Mouse (Mus musculus) neural tube, embryonic 11.5 days (tissue): ENCODE measurements around the gene Cnnm3. TPM values are rescaled to one million over a fixed set of nuclear protein-coding genes. Genes with fewer than 3 reads are reported as not detected.

Source experiments
- microRNA-seq: library from miRNA; unstranded; fragments of <30 nt; microRNA quantifications from one replicate; pipeline ENCODE4, GENCODE M21; 2016
- polyA plus RNA-seq: library from polyadenylated mRNA; unstranded; fragments of >200 nt; fragmentation: Nextera tagmentation; extraction: Ambion mirVana; gene quantifications from 2 replicates; pipeline ENCODE4 v1.2.1, GENCODE M21; 2014

Cnnm3 gene
- polyA plus RNA-seq, 1 experiment from 2014 or later = 5.6 TPM

Small RNA genes lying within 50 kb of the gene (microRNA-seq; reads per million reads assigned to microRNA genes)
- gene Gm47280 = not detected

Other genes starting within 250 kb of the Cnnm3 start
- 0.62 and 0.70 TPM in 2 replicates for gene Neurl3, start 237.2 kb upstream of the Cnnm3 start, polyA plus RNA-seq
- 2.3 and 3.1 TPM in 2 replicates for gene Arid5a, start 204.1 kb upstream of the Cnnm3 start, polyA plus RNA-seq
- 35.6 and 38.1 TPM in 2 replicates for gene Kansl3, start 142.7 kb upstream of the Cnnm3 start, polyA plus RNA-seq
- gene Fer1l5, start 139.6 kb upstream of the Cnnm3 start, polyA plus RNA-seq = 1.4 and 1.5 TPM in 2 replicates
- 35.1 and 38.2 TPM in 2 replicates for gene Lman2l, start 66.6 kb upstream of the Cnnm3 start, polyA plus RNA-seq
- gene Cnnm4, start 40.2 kb upstream of the Cnnm3 start, polyA plus RNA-seq = 12.4 and 14.0 TPM in 2 replicates
- gene Ankrd23, start 25.0 kb downstream of the Cnnm3 start, polyA plus RNA-seq = 7.1 and 7.2 TPM in 2 replicates
- 0.28 TPM in 1 of 2 replicates, not detected in the other for gene Gm42417, start 27.6 kb downstream of the Cnnm3 start, polyA plus RNA-seq
- 15.3 and 16.2 TPM in 2 replicates for gene Ankrd39, start 35.6 kb downstream of the Cnnm3 start, polyA plus RNA-seq
- gene Sema4c, start 46.5 kb downstream of the Cnnm3 start, polyA plus RNA-seq = 3.6 and 4.6 TPM in 2 replicates
- gene Fam178b, start 171.3 kb downstream of the Cnnm3 start, polyA plus RNA-seq = 0.30 TPM in 1 of 2 replicates, not detected in the other
- gene Cox5b, start 179.6 kb downstream of the Cnnm3 start, polyA plus RNA-seq = 528 and 531 TPM in 2 replicates
- not detected in 2 replicates for gene 4933424G06Rik, start 198.3 kb downstream of the Cnnm3 start, polyA plus RNA-seq
- 127 and 135 TPM in 2 replicates for gene Actr1b, start 202.6 kb downstream of the Cnnm3 start, polyA plus RNA-seq
- 0.32 and 1.3 TPM in 2 replicates for gene Zap70, start 249.9 kb downstream of the Cnnm3 start, polyA plus RNA-seq